In genomic region chr4:100169683-100170082, GRCm38 (mm10) we compare ENCODE assay signal across 10 mouse cellular contexts.
DNase-seq lines count a peak whose midpoint lies in the region; ATAC-seq and TF ChIP-seq lines count a peak whose summit lies in the region.
"Had no signal": no experiment of that assay in that cellular context is flagged by ENCODE, and none has a peak within 500 bp of the region (broad histone marks: within the 10 kb centered on the region; RNA-seq: fewer than 3 reads in every experiment).

No protein-coding gene starts in this region.

- peaks cover 44% of the 10 kb centered on the region for H3K4me1 ChIP-seq in heart, embryonic 15.5 days (replicated peaks)
- 0 out of 2 replicates have a peak, but pooled peaks cover 5% of the 10 kb centered on the region for H3K4me1 ChIP-seq in forebrain, embryonic 14.5 days (ENCODE audit: control insufficient read depth, insufficient read depth, low read length)
- H3K4me1 ChIP-seq in limb, embryonic 14.5 days (ENCODE audit: control insufficient read depth, insufficient read depth, low read length) = peaks cover 26% of the 10 kb centered on the region

- no peak for TF ChIP-seq POLR2A in brain, embryonic 14.5 days (IDR thresholded peaks at IDR 0.05; ENCODE audit: borderline replicate concordance, extremely low read depth, insufficient read depth, insufficient read length, poor library complexity, severe bottlenecking)
- TF ChIP-seq POLR2A in limb, embryonic 14.5 days (IDR thresholded peaks at IDR 0.05; ENCODE audit: borderline replicate concordance, extremely low read depth, insufficient read depth, insufficient read length) = no peak

- H3K36me3 ChIP-seq in heart, embryonic 15.5 days = no peaks in the 10 kb centered on the region
- no peaks in the 10 kb centered on the region for H3K36me3 ChIP-seq in forebrain, embryonic 14.5 days (ENCODE audit: control insufficient read depth, insufficient read depth, low read length)
- no peaks in the 10 kb centered on the region for H3K36me3 ChIP-seq in limb, embryonic 14.5 days (ENCODE audit: control insufficient read depth, insufficient read depth, low read length)

- WGBS in heart, embryonic 15.5 days = 61% methylated on average over 5 of the region's 5 CpGs
- WGBS in forebrain, embryonic 14.5 days = 53% methylated on average over 5 of the region's 5 CpGs
- WGBS in limb, embryonic 14.5 days = 54% methylated on average over 5 of the region's 5 CpGs

- H3K4me2 ChIP-seq in heart, embryonic 15.5 days = no peak overlapping the region
- peak overlapping the region; percentile 41; the same call in 1 of the 2 replicates for H3K4me2 ChIP-seq in forebrain, embryonic 14.5 days (ENCODE audit: low read length)
- H3K4me2 ChIP-seq in limb, embryonic 14.5 days (replicated peaks; ENCODE audit: low read depth, low read length, severe bottlenecking) = peak overlapping the region; percentile 30; the same call in 1 of the 2 replicates

- intact Hi-C loops in heart, postnatal 14 days (cut with DNase I) = loop anchor here (5.0 kb wide), 1 partner anchor 72 kb away; the partner anchor contains the start of gene Ror1

- TF ChIP-seq CTCF in brain, embryonic 14.5 days (IDR thresholded peaks at IDR 0.05; ENCODE audit: borderline replicate concordance, extremely low read depth, insufficient read depth, insufficient read length) = no peak

- H3K27me3 ChIP-seq in heart, embryonic 15.5 days = no peaks in the 10 kb centered on the region
- H3K27me3 ChIP-seq in forebrain, embryonic 14.5 days (replicated peaks; ENCODE audit: control insufficient read depth, insufficient read depth, low read length) = no peaks in the 10 kb centered on the region
- H3K27me3 ChIP-seq in limb, embryonic 14.5 days (ENCODE audit: control insufficient read depth, insufficient read depth, low read length) = no peaks in the 10 kb centered on the region
- H3K27me3 ChIP-seq: CH12.LX had no signal

- H3K27ac ChIP-seq in heart, embryonic 15.5 days = peak overlapping the region; percentile 13; the same call in 1 of the 2 replicates
- H3K27ac ChIP-seq in forebrain, embryonic 14.5 days (ENCODE audit: low read depth, low read length) = no peak overlapping the region
- 0 out of 2 replicates have a peak overlapping the region, but pooled peaks have one; percentile 14 for H3K27ac ChIP-seq in limb, embryonic 14.5 days (replicated peaks; ENCODE audit: low read depth, low read length)

- no peak for DNase-seq in heart, postnatal 14 days
- peak; percentile 50 for DNase-seq in brain, embryonic 14.5 days (ENCODE audit: low read depth)
- DNase-seq in forebrain, embryonic 14.5 days (ENCODE audit: low spot score) = peak; percentile 28
- no peak for DNase-seq in limb, embryonic 14.5 days (ENCODE audit: low spot score)
- no peak for DNase-seq in spleen, adult 12 weeks (ENCODE audit: low spot score)
- DNase-seq in urinary bladder, adult 2 months (ENCODE audit: low spot score) = no peak
- DNase-seq in spleen, adult 18-20 months = no peak
- DNase-seq: cerebellum, postnatal 14 days had no signal

- H3K4me3 ChIP-seq in heart, embryonic 15.5 days = no peak overlapping the region
- no peak overlapping the region for H3K4me3 ChIP-seq in forebrain, embryonic 14.5 days (ENCODE audit: low read depth, low read length)
- H3K4me3 ChIP-seq in limb, embryonic 14.5 days (replicated peaks; ENCODE audit: low read length) = no peak overlapping the region

- no peak overlapping the region for H3K9ac ChIP-seq in heart, embryonic 15.5 days
- no peak overlapping the region for H3K9ac ChIP-seq in forebrain, embryonic 14.5 days (ENCODE audit: low read length)
- no peak overlapping the region for H3K9ac ChIP-seq in limb, embryonic 14.5 days (ENCODE audit: low read depth, low read length, severe bottlenecking)

- H3K9me3 ChIP-seq in heart, embryonic 15.5 days (replicated peaks) = no peaks in the 10 kb centered on the region
- H3K9me3 ChIP-seq in forebrain, embryonic 14.5 days (replicated peaks; ENCODE audit: control insufficient read depth, low read length) = no peaks in the 10 kb centered on the region
- no peaks in the 10 kb centered on the region for H3K9me3 ChIP-seq in limb, embryonic 14.5 days (ENCODE audit: control insufficient read depth, low read length)

- 0 out of 2 replicates have a peak, but pooled peaks have one; percentile 23 for ATAC-seq in heart, embryonic 15.5 days (replicated peaks; ENCODE audit: insufficient number of reproducible peaks, insufficient read depth, low FRiP score, low read depth)
- ATAC-seq in forebrain, embryonic 14.5 days = peak; percentile 68; the same call in 1 of the 2 replicates
- no peak for ATAC-seq in limb, embryonic 14.5 days (ENCODE audit: low FRiP score, low read depth)

Comparison
In these comparisons a context has a peak if more than half of its experiments do, and no peak if none do; other contexts are left out.
1. DNase-seq: peak in brain, embryonic 14.5 days (single experiment) and forebrain, embryonic 14.5 days (single experiment); none in heart, postnatal 14 days (0 of 2), limb, embryonic 14.5 days (single experiment), spleen, adult 12 weeks (single experiment), urinary bladder, adult 2 months (single experiment) and spleen, adult 18-20 months (0 of 2).